ENCODE assay signal across 1 mouse cellular context in the genomic region with DNA sequence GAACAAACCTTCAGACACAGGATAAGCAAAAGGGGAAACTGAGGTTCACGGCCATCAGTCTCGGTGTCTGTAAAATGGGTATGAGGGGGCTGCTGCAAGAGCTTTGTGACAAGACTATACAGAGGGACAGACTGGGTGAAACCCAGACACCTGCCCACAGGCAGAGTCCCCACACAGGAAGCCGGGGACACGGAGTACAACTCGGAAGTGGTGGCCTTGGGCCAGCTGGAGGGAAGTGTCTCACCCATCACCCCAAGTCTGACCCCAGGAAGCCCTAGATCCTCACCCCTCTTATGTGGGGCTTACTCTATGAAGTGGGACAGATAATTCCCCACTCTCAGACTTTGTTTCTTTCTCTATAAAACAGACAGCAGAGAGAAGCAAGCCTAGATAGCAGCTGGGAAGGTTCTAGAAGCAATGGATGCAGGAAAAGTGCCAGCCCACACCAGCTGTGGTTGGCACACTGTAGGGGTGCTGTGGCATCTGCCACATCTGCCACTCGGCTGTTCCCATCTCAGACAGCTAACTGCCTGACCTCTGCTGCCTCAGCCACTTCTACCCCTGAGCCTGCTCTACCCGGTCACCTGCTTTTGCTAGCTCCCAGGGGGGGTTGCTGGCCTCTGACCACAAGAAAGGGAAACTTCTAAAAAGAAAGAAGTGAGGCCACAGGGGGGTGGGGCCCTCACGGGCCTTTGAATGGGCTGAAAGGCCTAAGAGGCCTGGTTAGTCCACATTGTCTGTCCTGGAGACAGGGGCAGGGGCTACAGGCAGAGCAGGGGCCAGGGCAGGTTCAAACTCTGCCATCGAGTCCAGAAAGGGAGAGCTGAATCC.
A peak's percentile ranks its signal among the peaks of the same experiment; 100 is the strongest.
TF ChIP-seq lines count a peak whose summit lies in the region.

No protein-coding gene starts in this region.

TF ChIP-seq in MEL, 35 proteins besides CTCF, POLR2A, EP300 and RAD21:
- TF ChIP-seq POLR2AphosphoS5 (IDR thresholded peaks at IDR 0.05; ENCODE audit: borderline replicate concordance, low read depth, low read length) (no peak), RCOR1 (IDR thresholded peaks at IDR 0.05; ENCODE audit: low read depth, low read length) (no peak), MAZ (IDR thresholded peaks at IDR 0.05; ENCODE audit: low read depth, low read length) (0 out of 2 replicates have a peak, but pooled peaks have one; percentile 29), TAL1 (IDR thresholded peaks at IDR 0.05; ENCODE audit: low read length) (no peak), GATA1 (IDR thresholded peaks at IDR 0.05; ENCODE audit: low read depth, low read length) (no peak)
TF ChIP-seq in MEL: peak in this region for 1.
